Mouse (Mus musculus) Muller cell, postnatal 12 days (primary cell): Measurements from ENCODE around the gene Dhx35.

Source experiments
- DNase-seq: peaks from one replicate; pipeline ENCODE4 v3.0.0-alpha.2; 2015; ENCODE audit errors: inconsistent ontology term

Dhx35 gene

GRCm38 (mm10) chr2:158794494-158795004, at the start of gene Dhx35:
Gene Dhx35, plus strand, starts transcription at chr2:158794807.
- peak; percentile 99 for DNase-seq

GRCm38 (mm10) chr2:158745049-158745482, 49.5 kb upstream of the Dhx35 start:
- DNase-seq = peak; percentile 47

GRCm38 (mm10) chr2:158746164-158746563, 48.4 kb upstream of the Dhx35 start:
- no peak for DNase-seq

- DNase-seq = no peak
Observed at GRCm38 (mm10) chr2:158749366-158749765, 45.2 kb upstream of the Dhx35 start.

GRCm38 (mm10) chr2:158760231-158760630, 34.4 kb upstream of the Dhx35 start:
- no peak for DNase-seq

- DNase-seq = no peak
Observed at GRCm38 (mm10) chr2:158762339-158762738, 32.3 kb upstream of the Dhx35 start.

- peak; percentile 98 for DNase-seq
Observed at GRCm38 (mm10) chr2:158767742-158768339, 26.8 kb upstream of the Dhx35 start, which contains the start of gene Fam83d. Gene Fam83d, plus strand, starts transcription at chr2:158768093.

- peak; percentile 64 for DNase-seq
Observed at GRCm38 (mm10) chr2:158768350-158768749, 26.3 kb upstream of the Dhx35 start.

- no peak for DNase-seq
Observed at GRCm38 (mm10) chr2:158768771-158769170, 25.8 kb upstream of the Dhx35 start.

- peak; percentile 58 for DNase-seq
Observed at GRCm38 (mm10) chr2:158770126-158770757, 24.4 kb upstream of the Dhx35 start.

GRCm38 (mm10) chr2:158771066-158771763, 23.4 kb upstream of the Dhx35 start:
- no peak for DNase-seq

GRCm38 (mm10) chr2:158772808-158773207, 21.8 kb upstream of the Dhx35 start:
- DNase-seq = no peak

- DNase-seq = no peak
Observed at GRCm38 (mm10) chr2:158774886-158775285, 19.7 kb upstream of the Dhx35 start.

GRCm38 (mm10) chr2:158776716-158777115, 17.9 kb upstream of the Dhx35 start:
- DNase-seq = no peak

GRCm38 (mm10) chr2:158777490-158777889, 17.1 kb upstream of the Dhx35 start:
- DNase-seq = no peak

- DNase-seq = no peak
Observed at GRCm38 (mm10) chr2:158778349-158778748, 16.3 kb upstream of the Dhx35 start.

- DNase-seq = no peak
Observed at GRCm38 (mm10) chr2:158781126-158781525, 13.5 kb upstream of the Dhx35 start.

- DNase-seq = no peak
Observed at GRCm38 (mm10) chr2:158786927-158787795, 7.4 kb upstream of the Dhx35 start.

- no peak for DNase-seq
Observed at GRCm38 (mm10) chr2:158795043-158795442, 436 bp downstream of the Dhx35 start.

- DNase-seq = no peak
Observed at GRCm38 (mm10) chr2:158795875-158796274, 1.3 kb downstream of the Dhx35 start.

GRCm38 (mm10) chr2:158799328-158799727, 4.7 kb downstream of the Dhx35 start:
- DNase-seq = peak; percentile 21

- DNase-seq = no peak
Observed at GRCm38 (mm10) chr2:158800788-158801187, 6.2 kb downstream of the Dhx35 start.
